Mouse (Mus musculus) liver, embryonic 16.5 days (tissue): Measurements from ENCODE around the gene Bola2. TPM values are rescaled to one million over a fixed set of nuclear protein-coding genes. Genes with fewer than 3 reads are reported as not detected.

Source experiments
- ATAC-seq: fragments of 200-750 bp; cut with Nextera tagmentation; 2 replicates; pipeline ENCODE4 v1.8.0; 2017; ENCODE audit warnings: low read depth, mild to moderate bottlenecking, moderate number of reproducible peaks, moderate library complexity
- H3K27ac ChIP-seq: fragments of 300-500 bp; sonication (generic); 2 replicates; pipeline ENCODE4 v1.5.1; 2014; ENCODE audit warnings: mild to moderate bottlenecking, low read length
- H3K27me3 ChIP-seq: fragments of 300-500 bp; sonication (generic); 2 replicates; pipeline ENCODE4 v1.6.1; 2014; ENCODE audit warnings: low read depth, low read length, mixed read lengths; ENCODE audit not compliant: control insufficient read depth, insufficient read depth
- H3K36me3 ChIP-seq: fragments of 300-500 bp; sonication (generic); 2 replicates; pipeline ENCODE4 v1.6.1; 2014; ENCODE audit warnings: mild to moderate bottlenecking; ENCODE audit not compliant: control insufficient read depth, insufficient read depth
- H3K4me1 ChIP-seq: fragments of 300-500 bp; sonication (generic); 2 replicates; pipeline ENCODE4 v1.6.1; 2014; ENCODE audit warnings: low read depth, low read length, mixed read lengths; ENCODE audit not compliant: control insufficient read depth
- H3K4me2 ChIP-seq: fragments of 300-500 bp; sonication (generic); 2 replicates; pipeline ENCODE4 v1.6.1; 2014; ENCODE audit warnings: low read depth, low read length, mixed read lengths
- H3K4me3 ChIP-seq: fragments of 300-500 bp; sonication (generic); 2 replicates; pipeline ENCODE4 v1.5.1; 2014; ENCODE audit warnings: low read depth, mild to moderate bottlenecking, low read length
- H3K9ac ChIP-seq: fragments of 300-500 bp; sonication (generic); 2 replicates; pipeline ENCODE4 v1.6.1; 2014; ENCODE audit warnings: low read depth, low read length
- H3K9me3 ChIP-seq: fragments of 300-500 bp; sonication (generic); replicated peaks from 2 replicates; pipeline ENCODE4 v1.6.1; 2016; ENCODE audit warnings: low read length; ENCODE audit not compliant: control insufficient read depth
- WGBS: fragments of 180-500 bp; shearing (Covaris S2); extraction: QIAGEN DNeasy Blood & Tissue Kit; methylation state at CpG from one replicate; pipeline ENCODE4 v1.1.7; 2014; ENCODE audit not compliant: insufficient replicate concordance; 5-methylcytosine and 5-hydroxymethylcytosine counted together
- polyA plus RNA-seq: library from polyadenylated mRNA; unstranded; fragments of >200 nt; fragmentation: Nextera tagmentation; extraction: Ambion mirVana; gene quantifications from 2 replicates; pipeline ENCODE4 v1.2.1, GENCODE M21; 2015

Bola2 gene
- polyA plus RNA-seq, 1 experiment from 2014 or later, result 72.6 TPM

DNA sequence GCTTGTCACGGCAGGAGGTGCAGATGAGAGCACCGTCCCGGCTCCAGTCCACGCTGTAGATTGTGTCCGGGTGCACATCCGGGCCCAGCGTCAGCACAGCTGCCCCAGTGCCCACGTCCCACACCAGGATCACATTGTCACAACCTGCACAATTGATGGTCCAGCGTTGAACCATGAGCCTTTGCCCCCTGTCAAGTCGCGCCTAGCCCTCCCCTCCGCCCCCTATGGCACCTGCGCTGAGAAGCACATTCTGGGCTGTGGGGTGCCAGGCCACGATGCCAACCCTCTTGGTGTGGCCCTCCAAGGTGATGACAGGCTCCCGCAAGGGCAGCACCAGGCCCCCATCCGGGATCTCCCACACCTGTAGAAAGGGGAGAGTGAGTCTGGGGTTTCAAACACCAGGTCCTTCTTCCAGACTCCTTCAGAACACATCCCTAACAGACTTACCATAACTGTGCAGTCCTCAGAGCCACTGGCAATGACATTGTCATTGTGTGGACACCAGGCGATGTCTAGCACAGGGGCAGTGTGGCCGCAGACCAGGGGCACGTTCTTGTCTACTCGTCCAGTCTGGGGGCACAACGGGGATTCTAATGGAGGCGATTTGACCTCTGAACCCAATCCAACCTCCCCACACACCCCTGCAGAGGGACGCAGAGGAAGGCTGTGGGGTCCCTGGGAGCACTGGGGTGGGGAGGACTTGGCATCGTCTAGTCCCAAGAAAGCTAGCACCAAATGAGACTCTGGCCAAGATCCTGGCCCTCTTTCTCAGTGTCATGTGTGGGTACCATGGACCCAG lies 6.6 kb downstream of the Bola2 start:
- Histone ChIP-seq H3K4me3 (peak overlapping the region; percentile 36), H3K9me3 (no peaks in the 10 kb centered on the region), H3K4me2 (peak overlapping the region; percentile 29), H3K9ac (0 out of 2 replicates have a peak overlapping the region, but pooled peaks have one; percentile 25), H3K27me3 (peaks cover 17% of the 10 kb centered on the region), H3K36me3 (no peaks in the 10 kb centered on the region), H3K27ac (peak overlapping the region; percentile 75), H3K4me1 (peaks cover 17% of the 10 kb centered on the region)
- no peak for ATAC-seq
- WGBS, result 39% methylated on average over 24 of the region's 24 CpGs

DNA sequence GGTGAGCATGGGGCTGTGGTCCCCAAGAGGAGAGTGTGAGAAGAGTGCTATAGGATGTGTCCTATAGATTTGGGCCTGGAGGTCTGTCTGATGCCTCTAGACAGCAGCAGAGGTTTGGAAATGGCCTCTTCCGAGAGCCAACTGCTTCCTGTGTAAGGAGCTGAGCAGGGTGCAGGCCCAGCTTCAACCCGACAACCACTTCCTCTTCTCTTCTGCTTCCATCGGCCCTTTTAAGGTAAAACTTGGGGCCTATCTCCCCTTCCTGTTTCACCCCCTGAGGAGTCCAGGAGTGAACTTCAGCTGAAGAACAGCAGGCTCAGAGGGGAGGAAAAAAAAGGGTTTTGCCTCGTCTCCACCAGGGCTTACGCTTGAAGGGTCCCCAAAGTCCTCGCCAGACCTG lies 7.2 kb downstream of the Bola2 start:
- peak overlapping the region; percentile 29 for H3K4me2 ChIP-seq
- peaks cover 13% of the 10 kb centered on the region for H3K4me1 ChIP-seq
- no peaks in the 10 kb centered on the region for H3K9me3 ChIP-seq
- 30% methylated on average over 6 of the region's 6 CpGs for WGBS
- H3K27ac ChIP-seq, result peak overlapping the region; percentile 75
- H3K27me3 ChIP-seq, result peaks cover 17% of the 10 kb centered on the region
- H3K4me3 ChIP-seq, result peak overlapping the region; percentile 59
- no peaks in the 10 kb centered on the region for H3K36me3 ChIP-seq
- ATAC-seq, result 0 out of 2 replicates have a peak, but pooled peaks have one; percentile 4
- no peak overlapping the region for H3K9ac ChIP-seq

GRCm38 (mm10) chr7:126702861-126703756 lies 7.9 kb downstream of the Bola2 start:
- Histone ChIP-seq H3K4me2 (peak overlapping the region; percentile 0; the same call in 1 of the 2 replicates), H3K27me3 (peaks cover 17% of the 10 kb centered on the region), H3K9ac (peak overlapping the region; percentile 53), H3K9me3 (no peaks in the 10 kb centered on the region), H3K4me1 (peaks cover 13% of the 10 kb centered on the region), H3K27ac (peak overlapping the region; percentile 72), H3K36me3 (no peaks in the 10 kb centered on the region), H3K4me3 (peak overlapping the region; percentile 59)
- WGBS, result 41% methylated on average over 12 of the region's 12 CpGs
- ATAC-seq, result no peak

DNA sequence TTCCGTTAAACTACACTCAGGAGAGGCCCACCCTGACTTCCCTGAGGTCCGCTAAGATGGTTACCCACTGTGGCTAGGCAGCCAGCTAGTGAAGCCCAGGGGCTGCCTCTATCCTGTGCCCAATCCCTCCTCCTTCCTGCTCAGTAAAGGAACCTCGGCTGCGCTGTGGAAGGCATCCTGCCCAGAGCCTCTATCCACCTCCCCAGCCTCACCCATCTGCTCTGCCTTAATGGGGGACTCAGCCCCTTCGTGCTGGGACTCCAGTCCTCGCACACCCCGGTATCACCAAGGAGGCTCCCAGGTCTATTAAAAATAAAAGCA lies 8.5 kb downstream of the Bola2 start:
- H3K9me3 ChIP-seq, result no peaks in the 10 kb centered on the region; the same call in 1 of the 2 replicates
- 11% methylated on average over 7 of the region's 7 CpGs for WGBS
- H3K9ac ChIP-seq, result peak overlapping the region; percentile 53
- peak overlapping the region; percentile 59 for H3K4me3 ChIP-seq
- H3K4me2 ChIP-seq, result peak overlapping the region; percentile 55; the same call in 1 of the 2 replicates
- no peaks in the 10 kb centered on the region for H3K36me3 ChIP-seq
- peak overlapping the region; percentile 72 for H3K27ac ChIP-seq
- peaks cover 17% of the 10 kb centered on the region for H3K27me3 ChIP-seq
- peaks cover 13% of the 10 kb centered on the region for H3K4me1 ChIP-seq
- ATAC-seq, result no peak

- Histone ChIP-seq H3K36me3 (no peaks in the 10 kb centered on the region), H3K9me3 (no peaks in the 10 kb centered on the region; the same call in 1 of the 2 replicates), H3K4me3 (peak overlapping the region; percentile 59), H3K9ac (peak overlapping the region; percentile 53), H3K27ac (peak overlapping the region; percentile 73), H3K4me1 (peaks cover 13% of the 10 kb centered on the region), H3K4me2 (peak overlapping the region; percentile 55), H3K27me3 (peaks cover 17% of the 10 kb centered on the region)
- ATAC-seq, result peak; percentile 56
- 2% methylated on average over 39 of the region's 39 CpGs for WGBS
Observed at GRCm38 (mm10) chr7:126704121-126704980, 9.2 kb downstream of the Bola2 start.

- H3K36me3 ChIP-seq, result no peaks in the 10 kb centered on the region
- no peak within 1 kb of the TSS for H3K9ac ChIP-seq
- H3K4me3 ChIP-seq, result no peak within 1 kb of the TSS
- peaks cover 5% of the 10 kb centered on the region for H3K4me1 ChIP-seq
- peaks cover 17% of the 10 kb centered on the region for H3K27me3 ChIP-seq
- 44% methylated on average over 19 of the region's 19 CpGs for WGBS
- 0 out of 2 replicates have a peak within 1 kb of the TSS, but pooled peaks have one; percentile 18 for H3K27ac ChIP-seq
- no peaks in the 10 kb centered on the region; the same call in 1 of the 2 replicates for H3K9me3 ChIP-seq
- ATAC-seq, result peak; percentile 11; the same call in 1 of the 2 replicates
- H3K4me2 ChIP-seq, result no peak within 1 kb of the TSS
Observed at GRCm38 (mm10) chr7:126707442-126708174, 12.4 kb downstream of the Bola2 start, which contains the start of gene Coro1a. TSS of gene Coro1a (minus strand) at chr7:126707787.

GRCm38 (mm10) chr7:126708175-126708952 lies 13.2 kb downstream of the Bola2 start:
- Histone ChIP-seq H3K27ac (no peak overlapping the region), H3K4me3 (no peak overlapping the region), H3K4me2 (no peak overlapping the region), H3K36me3 (no peaks in the 10 kb centered on the region), H3K9me3 (no peaks in the 10 kb centered on the region; the same call in 1 of the 2 replicates), H3K4me1 (peaks cover 5% of the 10 kb centered on the region), H3K9ac (no peak overlapping the region), H3K27me3 (peaks cover 12% of the 10 kb centered on the region)
- no peak for ATAC-seq
- WGBS, result 65% methylated on average over 10 of the region's 10 CpGs
